ENCODE assay signal across 9 mouse cellular contexts in the genomic region with DNA sequence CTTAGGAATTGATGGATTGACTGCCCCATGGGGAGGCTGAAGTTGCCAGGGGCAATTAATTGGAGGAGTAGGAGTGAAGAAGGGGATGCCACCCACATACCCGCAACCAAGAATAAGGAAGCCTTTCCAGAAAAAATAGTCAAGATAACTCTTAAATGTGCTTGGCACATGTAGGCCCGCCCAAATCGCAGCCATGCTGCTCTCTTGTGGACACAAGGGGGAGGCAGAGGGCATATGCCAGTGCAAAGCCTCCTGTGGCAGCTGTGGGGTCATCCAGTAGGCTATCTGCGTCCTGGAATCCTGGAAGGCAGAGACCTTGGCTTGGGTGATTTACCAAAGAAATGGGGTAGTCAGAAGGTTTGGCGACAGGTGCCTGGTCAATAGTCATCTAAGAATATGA. TPM values are rescaled to one million over a fixed set of nuclear protein-coding genes. Genes with fewer than 3 reads are reported as not detected.
DNase-seq lines count a peak whose midpoint lies in the region; ATAC-seq and TF ChIP-seq lines count a peak whose summit lies in the region.
"Had no signal": no experiment of that assay in that cellular context is flagged by ENCODE, and none has a peak within 500 bp of the region (broad histone marks: within the 10 kb centered on the region; RNA-seq: fewer than 3 reads in every experiment).

No protein-coding gene starts in this region.

- ATAC-seq in kidney, embryonic 15.5 days (replicated peaks; ENCODE audit: low FRiP score) = no peak
- ATAC-seq in erythroid progenitor cell, adult 5-6 weeks (replicated peaks; ENCODE audit: low FRiP score, poor library complexity, severe bottlenecking) = no peak
- ATAC-seq in midbrain, embryonic 13.5 days = no peak

- no peak for TF ChIP-seq EP300 in CH12.LX (IDR thresholded peaks at IDR 0.05; ENCODE audit: low read length)

- dilution Hi-C loops in CH12.LX (cut with MboI; ENCODE audit: extremely low pct_ligation_motif_present, extremely low pct_unique_long_range_greater_than_20kb, low sequenced_read_pairs) = no loop called here

- no peak overlapping the region for H3K9ac ChIP-seq in kidney, embryonic 15.5 days
- no peak overlapping the region for H3K9ac ChIP-seq in CH12.LX (ENCODE audit: insufficient read depth, low read depth)
- H3K9ac ChIP-seq in midbrain, embryonic 13.5 days (replicated peaks) = no peak overlapping the region
- H3K9ac ChIP-seq: embryonic facial prominence, embryonic 13.5 days had no signal

- H3K4me2 ChIP-seq in kidney, embryonic 15.5 days = no peak overlapping the region
- no peak overlapping the region for H3K4me2 ChIP-seq in CH12.LX (ENCODE audit: insufficient read depth, low read depth, poor library complexity, severe bottlenecking)
- H3K4me2 ChIP-seq in midbrain, embryonic 13.5 days (replicated peaks) = no peak overlapping the region
- H3K4me2 ChIP-seq: embryonic facial prominence, embryonic 13.5 days had no signal

- DNase-seq in kidney, adult 11 months = peak; percentile 40
- DNase-seq in CH12.LX (ENCODE audit: extremely low read depth) = peak; percentile 40
- peak; percentile 62 for DNase-seq in adrenal gland, adult 2 months
- peak; percentile 71 to 79 for DNase-seq in kidney, postnatal 4 days
- no peak for DNase-seq in gastrocnemius, postnatal 25 days

- H3K79me2 ChIP-seq in CH12.LX (replicated peaks; ENCODE audit: control insufficient read depth, extremely low read depth, insufficient read depth, poor library complexity, severe bottlenecking) = no peaks in the 10 kb centered on the region

- in situ Hi-C loops in CH12.LX (cut with MboI; ENCODE audit: low pct_ligation_motif_present, low pct_unique_long_range_greater_than_20kb, low sequenced_read_pairs) = no loop called here

- WGBS in kidney, embryonic 15.5 days = 49% methylated on average over 5 of the region's 5 CpGs
- WGBS in midbrain, embryonic 13.5 days = 69% methylated on average over 5 of the region's 5 CpGs

- TF ChIP-seq CTCF in CH12.LX (conservative IDR thresholded peaks at IDR 0.05 in 1 of 2, IDR thresholded peaks at IDR 0.05 in 1 of 2; ENCODE audit: low read depth in 2 of 2, low read length in 2 of 2) = peak; percentile 24 to 69; a peak in 3 of 4 replicates

- peak; percentile 58 for TF ChIP-seq RAD21 in CH12.LX (IDR thresholded peaks at IDR 0.05; ENCODE audit: low read depth, low read length)

- peaks cover 11% of the 10 kb centered on the region for H3K4me1 ChIP-seq in kidney, embryonic 15.5 days
- H3K4me1 ChIP-seq in CH12.LX (ENCODE audit: control insufficient read depth in 1 of 2, insufficient read depth in 2 of 2) = peaks cover 5 to 13% of the 10 kb centered on the region in 2 experiments; a peak in 3 of 4 replicates
- H3K4me1 ChIP-seq in midbrain, embryonic 13.5 days (replicated peaks) = peaks cover 8% of the 10 kb centered on the region

- H3K4me3 ChIP-seq in kidney, embryonic 15.5 days (replicated peaks) = no peak overlapping the region
- H3K4me3 ChIP-seq in CH12.LX (replicated peaks in 1 of 3; ENCODE audit: low read depth in 2 of 3, low read length in 2 of 3, poor library complexity in 1 of 3) = no peak overlapping the region
- H3K4me3 ChIP-seq in midbrain, embryonic 13.5 days (replicated peaks) = no peak overlapping the region
- H3K4me3 ChIP-seq: embryonic facial prominence, embryonic 13.5 days had no signal

- H3K27me3 ChIP-seq in kidney, embryonic 15.5 days = no peaks in the 10 kb centered on the region
- no peaks in the 10 kb centered on the region for H3K27me3 ChIP-seq in CH12.LX (replicated peaks)
- no peaks in the 10 kb centered on the region for H3K27me3 ChIP-seq in midbrain, embryonic 13.5 days
- H3K27me3 ChIP-seq: embryonic facial prominence, embryonic 13.5 days had no signal

- no peaks in the 10 kb centered on the region for H3K36me3 ChIP-seq in kidney, embryonic 15.5 days
- H3K36me3 ChIP-seq in CH12.LX (replicated peaks in 1 of 2; ENCODE audit: control insufficient read depth in 1 of 2, insufficient read depth in 1 of 2, low read length in 1 of 2) = no peaks in the 10 kb centered on the region
- H3K36me3 ChIP-seq in midbrain, embryonic 13.5 days = no peaks in the 10 kb centered on the region
- H3K36me3 ChIP-seq: embryonic facial prominence, embryonic 13.5 days had no signal

- no peaks in the 10 kb centered on the region for H3K9me3 ChIP-seq in kidney, embryonic 15.5 days (replicated peaks)
- no peaks in the 10 kb centered on the region for H3K9me3 ChIP-seq in CH12.LX (replicated peaks; ENCODE audit: low read length)
- no peaks in the 10 kb centered on the region for H3K9me3 ChIP-seq in midbrain, embryonic 13.5 days
- H3K9me3 ChIP-seq: embryonic facial prominence, embryonic 13.5 days had no signal

- no peak for TF ChIP-seq POLR2A in CH12.LX (IDR thresholded peaks at IDR 0.05; ENCODE audit: low read depth, low read length)

- no peak overlapping the region for H3K27ac ChIP-seq in kidney, embryonic 15.5 days
- no peak overlapping the region for H3K27ac ChIP-seq in CH12.LX (ENCODE audit: insufficient read depth, low read depth)
- H3K27ac ChIP-seq in midbrain, embryonic 13.5 days = no peak overlapping the region
- H3K27ac ChIP-seq: embryonic facial prominence, embryonic 13.5 days had no signal

TF ChIP-seq in CH12.LX, 34 proteins besides CTCF, POLR2A, EP300 and RAD21:
- no peak for TF ChIP-seq ZC3H11A (IDR thresholded peaks at IDR 0.05; ENCODE audit: low read depth, low read length)
- peak; percentile 77 for TF ChIP-seq SMC3 (IDR thresholded peaks at IDR 0.05; ENCODE audit: low read depth, low read length)
TF ChIP-seq in CH12.LX: peak in this region for 1.

RNA-seq across cellular contexts. Expression of a gene that starts 17.2 kb away (rescaled TPM):
- 3.8 and 4.9 TPM in 2 replicates for polyA plus RNA-seq in kidney, embryonic 15.5 days (2015; fragmentation: Nextera tagmentation; extraction: Ambion mirVana)
- 5.9 and 8.6 TPM in 2 replicates for total RNA-seq in CH12.LX (2012; rRNA removed)
- total RNA-seq in CH12.LX (2014; rRNA removed) = 7.6 and 7.7 TPM in 2 replicates
- 15.5 and 18.4 TPM in 2 replicates for polyA plus RNA-seq in CH12.LX (2012; ENCODE audit: insufficient read length, low read depth)
- 100 to 1,000 TPM in 1 of 2 experiments, 10 to 100 TPM in 1; 48.7 to 154 TPM for total RNA-seq in adrenal gland, adult 2 months (2021)
- 71.0 and 106 TPM in 2 replicates for polyA plus RNA-seq in adrenal gland, adult 2 months (2012; rRNA removed)
- total RNA-seq in erythroid progenitor cell, adult 5-6 weeks (2015; ENCODE audit: low replicate concordance) = 1.3 TPM in 1 of 2 replicates, not detected in the other
- 1.5 and 6.5 TPM in 2 replicates for total RNA-seq in erythroid progenitor cell, adult 5-6 weeks (2017; ENCODE audit: low replicate concordance)
- total RNA-seq in gastrocnemius, postnatal 25 days (2021) = 1 to 10 TPM; 5.4 to 8.0 TPM
- 2.7 and 3.6 TPM in 2 replicates for polyA plus RNA-seq in midbrain, embryonic 13.5 days (2015; fragmentation: Nextera tagmentation; extraction: Ambion mirVana)

Comparison
In these comparisons a context has a peak if more than half of its experiments do, and no peak if none do; other contexts are left out.
1. RNA of a gene that starts 17.2 kb away (total RNA-seq): 48.7 to 154 TPM in adrenal gland, adult 2 months; 5.9 to 8.6 TPM in CH12.LX, 5.4 to 8.0 TPM in gastrocnemius, postnatal 25 days and 1.3 to 6.5 TPM in erythroid progenitor cell, adult 5-6 weeks; every median in the first group is over 4 times any median in the second.